ENCODE assay signal across 9 mouse cellular contexts in genomic region chr7:19268993-19269681, GRCm38 (mm10). TPM values are rescaled to one million over a fixed set of nuclear protein-coding genes. Genes with fewer than 3 reads are reported as not detected.
A peak's percentile ranks its signal among the peaks of the same experiment; 100 is the strongest.
DNase-seq lines count a peak whose midpoint lies in the region; ATAC-seq and TF ChIP-seq lines count a peak whose summit lies in the region.
"Had no signal": no experiment of that assay in that cellular context is flagged by ENCODE, and none has a peak within 500 bp of the region (broad histone marks: within the 10 kb centered on the region; RNA-seq: fewer than 3 reads in every experiment).

No protein-coding gene starts in this region.

- H3K36me3 ChIP-seq in C2C12 (ENCODE audit: control insufficient read depth, insufficient read depth) (peaks cover 20% of the 10 kb centered on the region), ES-E14 (ENCODE audit: control insufficient read depth, insufficient read depth, low read length, poor library complexity, severe bottlenecking) (peaks cover 26% of the 10 kb centered on the region)
- peaks cover 7% of the 10 kb centered on the region for H3K36me3 ChIP-seq in heart, embryonic 16.5 days (ENCODE audit: control insufficient read depth, insufficient read depth)
- H3K36me3 ChIP-seq in limb, embryonic 14.5 days (ENCODE audit: control insufficient read depth, insufficient read depth, low read length): peaks cover 27% of the 10 kb centered on the region

- peaks cover 9 to 34% of the 10 kb centered on the region in 2 experiments for H3K4me1 ChIP-seq in ES-E14 (ENCODE audit: control insufficient read depth in 2 of 2, insufficient read depth in 2 of 2, low read length in 2 of 2, poor library complexity in 1 of 2)
- H3K4me1 ChIP-seq in heart, embryonic 16.5 days (ENCODE audit: control insufficient read depth, insufficient read depth, low read length): peaks cover 49% of the 10 kb centered on the region
- peaks cover 18% of the 10 kb centered on the region for H3K4me1 ChIP-seq in limb, embryonic 14.5 days (ENCODE audit: control insufficient read depth, insufficient read depth, low read length)

- TF ChIP-seq POLR2A in limb, embryonic 14.5 days (IDR thresholded peaks at IDR 0.05; ENCODE audit: borderline replicate concordance, extremely low read depth, insufficient read depth, insufficient read length): no peak

- 36% methylated on average over 10 of the region's 10 CpGs for WGBS in heart, embryonic 16.5 days
- WGBS in limb, embryonic 14.5 days: 21% methylated on average over 10 of the region's 10 CpGs

- peak overlapping the region; percentile 86 for H3K4me2 ChIP-seq in heart, embryonic 16.5 days (ENCODE audit: low read depth, low read length)
- H3K4me2 ChIP-seq in limb, embryonic 14.5 days (replicated peaks; ENCODE audit: low read depth, low read length, severe bottlenecking): peak overlapping the region; percentile 97

- no peaks in the 10 kb centered on the region for H3K27me3 ChIP-seq in C2C12 (ENCODE audit: control insufficient read depth, insufficient read depth, insufficient read length)
- H3K27me3 ChIP-seq in heart, embryonic 16.5 days (ENCODE audit: control insufficient read depth, insufficient read depth, low read length): no peaks in the 10 kb centered on the region
- H3K27me3 ChIP-seq in limb, embryonic 14.5 days (ENCODE audit: control insufficient read depth, insufficient read depth, low read length): no peaks in the 10 kb centered on the region

- ATAC-seq in heart, embryonic 16.5 days (replicated peaks; ENCODE audit: extremely low read depth, insufficient read depth, low FRiP score): no peak
- no peak for ATAC-seq in limb, embryonic 14.5 days (ENCODE audit: low FRiP score, low read depth)

- peaks cover 74% of the 10 kb centered on the region for H3K79me2 ChIP-seq in C2C12 (ENCODE audit: control insufficient read depth, insufficient read depth)

- peak overlapping the region; percentile 44; the same call in 1 of the 2 replicates for H3K9ac ChIP-seq in ES-E14 (ENCODE audit: insufficient read depth, low read depth, low read length, poor library complexity, severe bottlenecking)
- H3K9ac ChIP-seq in heart, embryonic 16.5 days (ENCODE audit: low read length): peak overlapping the region; percentile 94
- H3K9ac ChIP-seq in limb, embryonic 14.5 days (ENCODE audit: low read depth, low read length, severe bottlenecking): peak overlapping the region; percentile 77

- peak overlapping the region; percentile 70 for H3ac ChIP-seq in C2C12 (ENCODE audit: control insufficient read depth, insufficient read length, low read depth)

- H3K9me3 ChIP-seq in ES-E14 (ENCODE audit: control insufficient read depth, insufficient read depth, low read depth, low read length): no peaks in the 10 kb centered on the region
- no peaks in the 10 kb centered on the region for H3K9me3 ChIP-seq in heart, embryonic 16.5 days (replicated peaks; ENCODE audit: control insufficient read depth, low read length)
- no peaks in the 10 kb centered on the region for H3K9me3 ChIP-seq in limb, embryonic 14.5 days (ENCODE audit: control insufficient read depth, low read length)

- in situ Hi-C loops in ES-E14 (cut with MboI; ENCODE audit: low sequenced_read_pairs in 2 of 2, unreplicated experiment in 2 of 2): no loop called here

- peaks cover 42% of the 10 kb centered on the region for H3K79me3 ChIP-seq in C2C12 (ENCODE audit: low read depth)

- TF ChIP-seq CTCF in C2C12 (IDR thresholded peaks at IDR 0.05; ENCODE audit: control insufficient read depth, insufficient read depth, insufficient read length): no peak

- peak overlapping the region; percentile 100; the same call in 1 of the 2 replicates for H3K27ac ChIP-seq in ES-E14 (ENCODE audit: insufficient read depth, low read depth, low read length, poor library complexity, severe bottlenecking)
- H3K27ac ChIP-seq in heart, embryonic 16.5 days (ENCODE audit: low read length): peak overlapping the region; percentile 98
- H3K27ac ChIP-seq in limb, embryonic 14.5 days (replicated peaks; ENCODE audit: low read depth, low read length): peak overlapping the region; percentile 50

- no peak for DNase-seq in ES-E14 (ENCODE audit: low read depth, low spot score)
- no peak for DNase-seq in limb, embryonic 14.5 days (ENCODE audit: low spot score)
- peak; percentile 69 for DNase-seq in naive thymus-derived CD4-positive, alpha-beta T cell, adult 2 months (ENCODE audit: low read depth)
- DNase-seq in gastrocnemius, postnatal 10 days: no peak
- DNase-seq in left cerebral cortex, adult 18-20 months (ENCODE audit: low spot score in 2 of 2): no peak
- no peak for DNase-seq in left cerebral cortex, adult 9 months (ENCODE audit: low spot score in 2 of 2)

- H3K4me3 ChIP-seq in C2C12 (ENCODE audit: insufficient read depth, poor library complexity, severe bottlenecking) (peak overlapping the region; percentile 74), ES-E14 (ENCODE audit: insufficient read depth in 1 of 2, low read depth in 1 of 2, low read length in 2 of 2, poor library complexity in 1 of 2, severe bottlenecking in 1 of 2) (peak overlapping the region; percentile 63 to 86)
- H3K4me3 ChIP-seq in heart, embryonic 16.5 days (ENCODE audit: low read length): peak overlapping the region; percentile 76
- peak overlapping the region; percentile 92 for H3K4me3 ChIP-seq in limb, embryonic 14.5 days (replicated peaks; ENCODE audit: low read length)

TF ChIP-seq in C2C12, 6 proteins besides CTCF, POLR2A, EP300 and RAD21:
- TF ChIP-seq MYOD1 (IDR thresholded peaks at IDR 0.05; ENCODE audit: control insufficient read depth, insufficient read length, low read depth) (no peak), CEBPB (IDR thresholded peaks at IDR 0.05; ENCODE audit: low read depth) (no peak), USF1 (IDR thresholded peaks at IDR 0.05; ENCODE audit: low read depth) (no peak), MAX (IDR thresholded peaks at IDR 0.05) (no peak), MYOG (IDR thresholded peaks at IDR 0.05; ENCODE audit: control insufficient read depth, extremely low read depth, insufficient read length) (no peak), FOSL1 (IDR thresholded peaks at IDR 0.05; ENCODE audit: insufficient read depth, low read length, poor library complexity, severe bottlenecking) (no peak)

TF ChIP-seq in ES-E14, 5 proteins besides CTCF, POLR2A, EP300 and RAD21:
- TF ChIP-seq CHD2 (IDR thresholded peaks at IDR 0.05; ENCODE audit: low read depth, low read length) (no peak), ZC3H11A (IDR thresholded peaks at IDR 0.05; ENCODE audit: borderline replicate concordance, low read depth, low read length) (no peak), MAFK (IDR thresholded peaks at IDR 0.05; ENCODE audit: insufficient read depth, low read depth, low read length) (no peak), ZNF384 (IDR thresholded peaks at IDR 0.05; ENCODE audit: low read depth, low read length) (no peak), HCFC1 (IDR thresholded peaks at IDR 0.05; ENCODE audit: borderline replicate concordance, insufficient read depth, low read length) (no peak)

RNA-seq across cellular contexts. Expression of gene Vasp, which starts 2.5 kb away (rescaled TPM):
- polyA plus RNA-seq in C2C12 (2012; fragmentation: generic; extraction: Trizol): 145 TPM
- 92.5 and 108 TPM in 2 replicates for total RNA-seq in ES-E14 (2012; rRNA removed)
- 84.0 and 86.1 TPM in 2 replicates for polyA plus RNA-seq in heart, embryonic 16.5 days (2015; fragmentation: Nextera tagmentation; extraction: Ambion mirVana)
- 126 and 169 TPM in 2 replicates for polyA plus RNA-seq in limb, embryonic 14.5 days (2012; rRNA removed)
- 66.7 and 67.0 TPM in 2 replicates for polyA plus RNA-seq in limb, embryonic 14.5 days (2014; fragmentation: Nextera tagmentation; extraction: Ambion mirVana)
- 10 to 100 TPM; 35.7 to 53.5 TPM for total RNA-seq in gastrocnemius, postnatal 10 days (2021)
- total RNA-seq in left cerebral cortex, adult 18-20 months (2021): 10 to 100 TPM; 13.6 to 15.1 TPM

RNA-seq across cellular contexts. Expression of gene Ppm1n, which starts 10.7 kb away (rescaled TPM):
- 0.05 TPM for polyA plus RNA-seq in C2C12 (2012; fragmentation: generic; extraction: Trizol)
- total RNA-seq in ES-E14 (2012; rRNA removed): 2.9 and 9.7 TPM in 2 replicates
- polyA plus RNA-seq in heart, embryonic 16.5 days (2015; fragmentation: Nextera tagmentation; extraction: Ambion mirVana): 0.11 TPM in 1 of 2 replicates, not detected in the other
- not detected in 2 replicates for polyA plus RNA-seq in limb, embryonic 14.5 days (2012; rRNA removed)
- not detected in 2 replicates for polyA plus RNA-seq in limb, embryonic 14.5 days (2014; fragmentation: Nextera tagmentation; extraction: Ambion mirVana)
- not detected for total RNA-seq in gastrocnemius, postnatal 10 days (2021)
- total RNA-seq in left cerebral cortex, adult 18-20 months (2021): not detected
- total RNA-seq: heart, adult 18-20 months had no signal

RNA-seq across cellular contexts. Expression of gene Rtn2, which starts 13.3 kb away (rescaled TPM):
- polyA plus RNA-seq in C2C12 (2012; fragmentation: generic; extraction: Trizol): 107 TPM
- total RNA-seq in ES-E14 (2012; rRNA removed): 9.9 and 10.8 TPM in 2 replicates
- polyA plus RNA-seq in heart, embryonic 16.5 days (2015; fragmentation: Nextera tagmentation; extraction: Ambion mirVana): 27.4 and 28.5 TPM in 2 replicates
- polyA plus RNA-seq in limb, embryonic 14.5 days (2012; rRNA removed): 44.3 and 59.4 TPM in 2 replicates
- polyA plus RNA-seq in limb, embryonic 14.5 days (2014; fragmentation: Nextera tagmentation; extraction: Ambion mirVana): 22.5 and 30.6 TPM in 2 replicates
- 100 to 1,000 TPM; 669 to 730 TPM for total RNA-seq in gastrocnemius, postnatal 10 days (2021)
- total RNA-seq in left cerebral cortex, adult 18-20 months (2021): 100 to 1,000 TPM; 128 to 129 TPM

RNA-seq across cellular contexts. Expression of gene Fosb, which starts 40.7 kb away (rescaled TPM):
- polyA plus RNA-seq in C2C12 (2012; fragmentation: generic; extraction: Trizol): 1.4 TPM
- 5.8 and 6.3 TPM in 2 replicates for total RNA-seq in ES-E14 (2012; rRNA removed)
- polyA plus RNA-seq in heart, embryonic 16.5 days (2015; fragmentation: Nextera tagmentation; extraction: Ambion mirVana): 0.24 and 0.34 TPM in 2 replicates
- polyA plus RNA-seq in limb, embryonic 14.5 days (2012; rRNA removed): 0.69 and 0.88 TPM in 2 replicates
- 0.14 and 0.28 TPM in 2 replicates for polyA plus RNA-seq in limb, embryonic 14.5 days (2014; fragmentation: Nextera tagmentation; extraction: Ambion mirVana)
- total RNA-seq in gastrocnemius, postnatal 10 days (2021): 1 to 10 TPM in 1 of 2 experiments, under 1 TPM in 1; 0.80 to 1.7 TPM
- total RNA-seq in left cerebral cortex, adult 18-20 months (2021): 10 to 100 TPM; 20.9 to 54.7 TPM

RNA-seq across cellular contexts. Expression of gene Opa3, which starts 41.0 kb away (rescaled TPM):
- polyA plus RNA-seq in C2C12 (2012; fragmentation: generic; extraction: Trizol): 27.5 TPM
- total RNA-seq in ES-E14 (2012; rRNA removed): 12.6 and 15.8 TPM in 2 replicates
- 40.4 and 41.8 TPM in 2 replicates for polyA plus RNA-seq in heart, embryonic 16.5 days (2015; fragmentation: Nextera tagmentation; extraction: Ambion mirVana)
- 19.6 and 23.6 TPM in 2 replicates for polyA plus RNA-seq in limb, embryonic 14.5 days (2012; rRNA removed)
- polyA plus RNA-seq in limb, embryonic 14.5 days (2014; fragmentation: Nextera tagmentation; extraction: Ambion mirVana): 27.5 and 31.7 TPM in 2 replicates
- total RNA-seq in gastrocnemius, postnatal 10 days (2021): 10 to 100 TPM; 36.9 to 37.8 TPM
- 10 to 100 TPM; 47.3 to 47.6 TPM for total RNA-seq in left cerebral cortex, adult 18-20 months (2021)

Comparison
In these comparisons a context has a peak if more than half of its experiments do, and no peak if none do; other contexts are left out.
1. H3K27ac ChIP-seq: peak in every context shown above with its lines; median percentile 100 in ES-E14; 98 in heart, embryonic 16.5 days; 50 in limb, embryonic 14.5 days.
2. H3K9ac ChIP-seq: peak in every context shown above with its lines; median percentile 94 in heart, embryonic 16.5 days; 77 in limb, embryonic 14.5 days; 44 in ES-E14.
3. RNA of gene Rtn2, which starts 13.3 kb away (total RNA-seq): 669 to 730 TPM in gastrocnemius, postnatal 10 days and 128 to 129 TPM in left cerebral cortex, adult 18-20 months; 9.9 to 10.8 TPM in ES-E14; every median in the first group is over 10 times any median in the second.
4. Peak in every context shown above with its lines, with median percentiles within 50 percentile points of each other: H3K4me3 ChIP-seq.